Mouse (Mus musculus): Measurements from ENCODE around the gene Isg20l2.

DNA sequence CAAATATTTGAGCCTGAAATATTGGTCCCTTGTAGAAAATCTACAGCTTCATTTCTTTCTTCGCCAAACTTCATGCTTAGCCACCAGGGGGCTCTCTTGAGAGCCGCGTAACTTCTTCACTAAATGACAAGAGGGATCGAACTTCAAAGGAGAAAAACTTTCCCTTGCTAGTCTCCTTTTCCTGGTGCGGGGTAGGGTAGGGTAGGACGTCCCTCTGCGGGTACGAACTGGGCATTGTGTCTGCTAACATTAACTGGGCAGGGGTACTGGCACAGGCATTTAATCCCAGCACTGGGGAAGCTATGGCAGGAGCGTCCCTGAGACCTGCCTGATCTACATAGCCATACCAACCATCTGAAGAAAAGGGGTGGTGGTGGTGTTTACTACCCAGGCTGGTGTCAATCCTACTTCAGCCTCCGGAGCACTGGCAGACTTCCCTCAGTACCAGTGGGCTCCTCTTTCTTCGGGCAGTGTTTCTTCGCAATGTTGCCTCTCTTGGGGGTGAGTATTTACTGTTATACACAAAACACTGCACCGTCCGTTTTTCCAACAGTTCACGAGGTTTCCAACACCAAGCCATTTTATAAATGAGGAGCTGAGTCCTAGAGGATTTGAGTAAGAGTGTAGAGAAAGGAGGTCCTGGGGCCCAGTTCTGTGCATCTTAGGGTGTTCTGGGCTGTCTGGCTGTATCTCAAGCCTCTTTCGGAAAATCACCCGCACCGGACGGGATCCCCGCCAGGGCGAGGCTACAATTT is 40.2 kb downstream of the Isg20l2 start:
- TF ChIP-seq EP300 (IDR thresholded peaks at IDR 0.05; ENCODE audit: low read depth) = no peak
- peak; percentile 75 for TF ChIP-seq CTCF (IDR thresholded peaks at IDR 0.05; ENCODE audit: low read depth)

All from heart, postnatal 0 days (tissue).